Mouse (Mus musculus): ENCODE data around the gene Slc24a3. TPM values are rescaled to one million over a fixed set of nuclear protein-coding genes. Genes with fewer than 3 reads are reported as not detected.

Gene Slc24a3
- total RNA-seq, 1 experiment, result 0.98 TPM

GRCm38 (mm10) chr2:145417738-145418137, 250.2 kb downstream of the Slc24a3 start:
- H3K4me3 ChIP-seq (ENCODE audit: insufficient read depth in 1 of 2, low read depth in 1 of 2, low read length in 2 of 2, poor library complexity in 1 of 2, severe bottlenecking in 1 of 2), result no peak overlapping the region
- no peaks in the 10 kb centered on the region for H3K9me3 ChIP-seq (ENCODE audit: control insufficient read depth, insufficient read depth, low read depth, low read length)
- H3K4me1 ChIP-seq (ENCODE audit: control insufficient read depth in 2 of 2, insufficient read depth in 2 of 2, low read length in 2 of 2, poor library complexity in 1 of 2), result no peaks in the 10 kb centered on the region
- TF ChIP-seq ZNF384 (IDR thresholded peaks at IDR 0.05; ENCODE audit: low read depth, low read length) (no peak), CHD2 (IDR thresholded peaks at IDR 0.05; ENCODE audit: low read depth, low read length) (no peak), ZC3H11A (IDR thresholded peaks at IDR 0.05; ENCODE audit: borderline replicate concordance, low read depth, low read length) (no peak), HCFC1 (IDR thresholded peaks at IDR 0.05; ENCODE audit: borderline replicate concordance, insufficient read depth, low read length) (no peak), MAFK (IDR thresholded peaks at IDR 0.05; ENCODE audit: insufficient read depth, low read depth, low read length) (no peak)
- H3K27ac ChIP-seq (ENCODE audit: insufficient read depth, low read depth, low read length, poor library complexity, severe bottlenecking), result no peak overlapping the region
- H3K9ac ChIP-seq (ENCODE audit: insufficient read depth, low read depth, low read length, poor library complexity, severe bottlenecking), result no peak overlapping the region
- in situ Hi-C loops (cut with MboI; ENCODE audit: low sequenced_read_pairs in 2 of 2, unreplicated experiment in 2 of 2), result no loop called here
- no peaks in the 10 kb centered on the region for H3K36me3 ChIP-seq (ENCODE audit: control insufficient read depth, insufficient read depth, low read length, poor library complexity, severe bottlenecking)
- no peak for DNase-seq (ENCODE audit: low read depth, low spot score)

DNA sequence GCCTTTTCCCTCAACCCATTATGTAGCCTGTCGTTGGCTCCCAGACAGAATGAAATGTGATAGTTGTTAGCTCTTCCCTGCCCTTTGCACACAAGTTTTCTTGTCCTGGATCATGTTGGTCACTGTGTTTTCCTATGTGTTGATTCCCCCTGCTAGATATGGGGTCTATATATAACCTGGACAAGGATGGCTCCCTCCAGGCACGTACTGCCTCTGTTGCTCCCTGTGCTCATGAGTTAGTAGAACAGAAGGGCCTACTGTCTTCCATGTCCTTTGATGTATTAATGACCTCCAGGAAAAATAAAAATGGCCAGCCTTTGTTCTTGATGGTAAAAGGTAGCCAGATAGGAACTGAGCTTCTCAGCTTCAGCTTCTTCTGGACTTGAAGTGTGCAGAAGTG, 251.5 kb downstream of the Slc24a3 start:
- Histone ChIP-seq H3K4me1 (ENCODE audit: control insufficient read depth in 2 of 2, insufficient read depth in 2 of 2, low read length in 2 of 2, poor library complexity in 1 of 2) (no peaks in the 10 kb centered on the region), H3K36me3 (ENCODE audit: control insufficient read depth, insufficient read depth, low read length, poor library complexity, severe bottlenecking) (no peaks in the 10 kb centered on the region), H3K27ac (ENCODE audit: insufficient read depth, low read depth, low read length, poor library complexity, severe bottlenecking) (no peak overlapping the region), H3K4me3 (ENCODE audit: insufficient read depth in 1 of 2, low read depth in 1 of 2, low read length in 2 of 2, poor library complexity in 1 of 2, severe bottlenecking in 1 of 2) (no peak overlapping the region), H3K9ac (ENCODE audit: insufficient read depth, low read depth, low read length, poor library complexity, severe bottlenecking) (no peak overlapping the region), H3K9me3 (ENCODE audit: control insufficient read depth, insufficient read depth, low read depth, low read length) (no peaks in the 10 kb centered on the region)
- TF ChIP-seq HCFC1 (IDR thresholded peaks at IDR 0.05; ENCODE audit: borderline replicate concordance, insufficient read depth, low read length) (no peak), MAFK (IDR thresholded peaks at IDR 0.05; ENCODE audit: insufficient read depth, low read depth, low read length) (no peak), CHD2 (IDR thresholded peaks at IDR 0.05; ENCODE audit: low read depth, low read length) (no peak), ZNF384 (IDR thresholded peaks at IDR 0.05; ENCODE audit: low read depth, low read length) (no peak), ZC3H11A (IDR thresholded peaks at IDR 0.05; ENCODE audit: borderline replicate concordance, low read depth, low read length) (no peak)
- DNase-seq (ENCODE audit: low read depth, low spot score), result no peak
- in situ Hi-C loops (cut with MboI; ENCODE audit: low sequenced_read_pairs in 2 of 2, unreplicated experiment in 2 of 2), result no loop called here

- in situ Hi-C loops (cut with MboI; ENCODE audit: low sequenced_read_pairs in 2 of 2, unreplicated experiment in 2 of 2), result no loop called here
- H3K4me1 ChIP-seq (ENCODE audit: control insufficient read depth in 2 of 2, insufficient read depth in 2 of 2, low read length in 2 of 2, poor library complexity in 1 of 2), result no peaks in the 10 kb centered on the region
- no peaks in the 10 kb centered on the region for H3K9me3 ChIP-seq (ENCODE audit: control insufficient read depth, insufficient read depth, low read depth, low read length)
- no peak for DNase-seq (ENCODE audit: low read depth, low spot score)
- H3K4me3 ChIP-seq (ENCODE audit: insufficient read depth in 1 of 2, low read depth in 1 of 2, low read length in 2 of 2, poor library complexity in 1 of 2, severe bottlenecking in 1 of 2), result no peak overlapping the region
- no peak overlapping the region for H3K27ac ChIP-seq (ENCODE audit: insufficient read depth, low read depth, low read length, poor library complexity, severe bottlenecking)
- TF ChIP-seq HCFC1 (IDR thresholded peaks at IDR 0.05; ENCODE audit: borderline replicate concordance, insufficient read depth, low read length) (no peak), ZC3H11A (IDR thresholded peaks at IDR 0.05; ENCODE audit: borderline replicate concordance, low read depth, low read length) (no peak), MAFK (IDR thresholded peaks at IDR 0.05; ENCODE audit: insufficient read depth, low read depth, low read length) (no peak), ZNF384 (IDR thresholded peaks at IDR 0.05; ENCODE audit: low read depth, low read length) (no peak)
- H3K36me3 ChIP-seq (ENCODE audit: control insufficient read depth, insufficient read depth, low read length, poor library complexity, severe bottlenecking), result no peaks in the 10 kb centered on the region
- no peak overlapping the region for H3K9ac ChIP-seq (ENCODE audit: insufficient read depth, low read depth, low read length, poor library complexity, severe bottlenecking)
Observed at GRCm38 (mm10) chr2:145420967-145421888, 253.7 kb downstream of the Slc24a3 start.

DNA sequence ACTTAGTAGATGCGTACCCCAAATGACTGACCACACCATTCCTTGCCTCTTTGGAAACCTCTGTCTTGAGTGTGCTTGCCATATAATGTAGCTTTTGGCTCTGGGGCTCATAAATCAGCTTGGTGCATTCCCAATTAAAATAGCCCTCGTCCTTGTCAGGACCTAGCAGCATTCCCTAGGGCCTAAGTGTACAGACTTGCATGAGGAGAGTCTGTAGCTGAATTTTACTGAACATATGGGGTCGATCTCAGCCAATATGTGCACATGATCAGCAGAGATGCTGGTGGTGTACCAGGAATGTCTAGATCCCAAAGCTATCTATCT, 254.3 kb downstream of the Slc24a3 start:
- Histone ChIP-seq H3K36me3 (ENCODE audit: control insufficient read depth, insufficient read depth, low read length, poor library complexity, severe bottlenecking) (no peaks in the 10 kb centered on the region), H3K9ac (ENCODE audit: insufficient read depth, low read depth, low read length, poor library complexity, severe bottlenecking) (no peak overlapping the region), H3K27ac (ENCODE audit: insufficient read depth, low read depth, low read length, poor library complexity, severe bottlenecking) (no peak overlapping the region), H3K9me3 (ENCODE audit: control insufficient read depth, insufficient read depth, low read depth, low read length) (no peaks in the 10 kb centered on the region), H3K4me3 (ENCODE audit: insufficient read depth in 1 of 2, low read depth in 1 of 2, low read length in 2 of 2, poor library complexity in 1 of 2, severe bottlenecking in 1 of 2) (no peak overlapping the region), H3K4me1 (ENCODE audit: control insufficient read depth in 2 of 2, insufficient read depth in 2 of 2, low read length in 2 of 2, poor library complexity in 1 of 2) (no peaks in the 10 kb centered on the region)
- DNase-seq (ENCODE audit: low read depth, low spot score), result no peak
- TF ChIP-seq MAFK (IDR thresholded peaks at IDR 0.05; ENCODE audit: insufficient read depth, low read depth, low read length) (no peak), ZC3H11A (IDR thresholded peaks at IDR 0.05; ENCODE audit: borderline replicate concordance, low read depth, low read length) (no peak), HCFC1 (IDR thresholded peaks at IDR 0.05; ENCODE audit: borderline replicate concordance, insufficient read depth, low read length) (no peak), ZNF384 (IDR thresholded peaks at IDR 0.05; ENCODE audit: low read depth, low read length) (no peak), CHD2 (IDR thresholded peaks at IDR 0.05; ENCODE audit: low read depth, low read length) (no peak)
- in situ Hi-C loops (cut with MboI; ENCODE audit: low sequenced_read_pairs in 2 of 2, unreplicated experiment in 2 of 2), result no loop called here
